Mouse (Mus musculus) kidney, embryonic 15.5 days (tissue): ENCODE results near the gene Rnft2. TPM values are rescaled to one million over a fixed set of nuclear protein-coding genes. Genes with fewer than 3 reads are reported as not detected.

Source experiments
- ATAC-seq: fragments of 200-750 bp; cut with Nextera tagmentation; replicated peaks from 2 replicates; pipeline ENCODE4 v1.8.0; 2017; ENCODE audit warnings: moderate TSS enrichment; ENCODE audit not compliant: low FRiP score
- H3K27ac ChIP-seq: fragments of 300-500 bp; sonication (generic); 2 replicates; pipeline ENCODE4 v1.5.1; 2015; ENCODE audit warnings: mild to moderate bottlenecking, inconsistent platforms
- H3K27me3 ChIP-seq: fragments of 300-500 bp; sonication (generic); 2 replicates; pipeline ENCODE4 v1.6.1; 2015; ENCODE audit warnings: inconsistent platforms
- H3K36me3 ChIP-seq: fragments of 300-500 bp; sonication (generic); 2 replicates; pipeline ENCODE4 v1.6.1; 2015; ENCODE audit warnings: inconsistent platforms
- H3K4me1 ChIP-seq: fragments of 300-500 bp; sonication (generic); 2 replicates; pipeline ENCODE4 v1.6.1; 2015; ENCODE audit warnings: inconsistent platforms
- H3K4me2 ChIP-seq: fragments of 300-500 bp; sonication (generic); 2 replicates; pipeline ENCODE4 v1.6.1; 2015; ENCODE audit warnings: moderate library complexity, mild to moderate bottlenecking, inconsistent platforms
- H3K4me3 ChIP-seq: fragments of 300-500 bp; sonication (generic); replicated peaks from 2 replicates; pipeline ENCODE4 v1.5.1; 2015; ENCODE audit warnings: mild to moderate bottlenecking, inconsistent platforms
- H3K9ac ChIP-seq: fragments of 300-500 bp; sonication (generic); 2 replicates; pipeline ENCODE4 v1.6.1; 2015; ENCODE audit warnings: mild to moderate bottlenecking, inconsistent platforms
- H3K9me3 ChIP-seq: fragments of 300-500 bp; sonication (generic); replicated peaks from 2 replicates; pipeline ENCODE4 v1.6.1; 2016; ENCODE audit warnings: inconsistent platforms
- WGBS: fragments of 180-500 bp; shearing (Covaris S2); methylation state at CpG from one replicate; pipeline ENCODE4 v1.1.7; 2015; ENCODE audit warnings: mixed read lengths; 5-methylcytosine and 5-hydroxymethylcytosine counted together
- polyA plus RNA-seq: library from polyadenylated mRNA; unstranded; fragments of >200 nt; fragmentation: Nextera tagmentation; extraction: Ambion mirVana; gene quantifications from 2 replicates; pipeline ENCODE4 v1.2.1, GENCODE M21; 2015

Rnft2 gene
- polyA plus RNA-seq, 1 experiment from 2014 or later: 3.5 TPM

DNA sequence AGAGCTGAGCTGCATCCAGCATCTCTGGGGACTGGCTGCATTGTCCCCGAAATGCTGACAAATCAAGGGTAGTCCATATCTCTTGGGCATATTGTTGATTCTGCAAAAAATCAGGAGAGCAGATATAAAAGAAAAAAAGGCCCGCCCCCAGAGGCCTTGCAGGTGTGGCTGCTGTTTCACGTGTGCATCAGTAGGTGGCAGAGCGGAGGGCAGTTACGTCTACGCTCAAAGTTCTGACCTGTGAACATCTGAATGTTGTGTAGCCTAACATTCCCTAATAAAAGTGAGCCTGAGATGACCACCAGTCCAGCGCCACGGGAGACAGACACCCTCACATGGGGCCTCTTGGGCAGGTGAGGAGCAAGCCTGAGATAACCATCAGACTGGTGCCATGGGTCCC, 21.4 kb upstream of the Rnft2 start:
- Histone ChIP-seq H3K4me2 (no peak overlapping the region), H3K4me3 (no peak overlapping the region), H3K9me3 (no peaks in the 10 kb centered on the region), H3K27ac (no peak overlapping the region), H3K9ac (no peak overlapping the region), H3K27me3 (peaks cover 34% of the 10 kb centered on the region), H3K36me3 (peaks cover 18% of the 10 kb centered on the region), H3K4me1 (peaks cover 18% of the 10 kb centered on the region)
- no peak for ATAC-seq
- WGBS: 40% methylated on average over 8 of the region's 8 CpGs

- Histone ChIP-seq H3K4me2 (no peak overlapping the region), H3K4me1 (peaks cover 10% of the 10 kb centered on the region), H3K9ac (no peak overlapping the region), H3K4me3 (no peak overlapping the region), H3K27ac (no peak overlapping the region), H3K36me3 (peaks cover 28% of the 10 kb centered on the region), H3K9me3 (no peaks in the 10 kb centered on the region), H3K27me3 (peaks cover 25% of the 10 kb centered on the region)
- WGBS: 86% methylated on average over 5 of the region's 5 CpGs
- ATAC-seq: no peak
These were observed 20.4 kb upstream of the Rnft2 start for GRCm38 (mm10) chr5:118265366-118265765.

DNA sequence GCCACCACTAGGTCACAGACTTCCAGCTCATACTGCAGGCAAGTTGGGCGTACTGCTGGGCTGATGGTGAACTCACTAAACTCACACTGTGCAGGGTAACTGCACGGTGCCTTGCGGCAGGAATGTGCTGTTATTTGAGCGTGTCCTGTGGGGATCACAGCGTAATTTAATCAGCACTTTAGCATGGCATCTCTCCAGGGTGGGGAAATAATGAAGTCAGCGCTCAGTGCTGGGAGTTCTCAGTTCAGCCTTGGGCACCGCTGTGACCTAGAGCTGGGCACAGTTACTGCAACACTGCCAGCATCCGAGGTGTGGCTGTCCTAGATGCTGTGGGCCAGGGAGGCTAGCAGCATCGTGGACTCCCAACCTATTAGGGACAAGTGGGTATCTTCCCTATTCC, 19.4 kb upstream of the Rnft2 start:
- peaks cover 7% of the 10 kb centered on the region for H3K4me1 ChIP-seq
- 68% methylated on average over 9 of the region's 9 CpGs for WGBS
- ATAC-seq: no peak
- no peak overlapping the region for H3K27ac ChIP-seq
- no peak overlapping the region for H3K9ac ChIP-seq
- peaks cover 38% of the 10 kb centered on the region for H3K36me3 ChIP-seq
- H3K4me2 ChIP-seq: no peak overlapping the region
- H3K4me3 ChIP-seq: no peak overlapping the region
- H3K9me3 ChIP-seq: no peaks in the 10 kb centered on the region
- H3K27me3 ChIP-seq: peaks cover 16% of the 10 kb centered on the region

- H3K36me3 ChIP-seq: peaks cover 53% of the 10 kb centered on the region
- H3K4me3 ChIP-seq: no peak overlapping the region
- WGBS: 87% methylated on average over 8 of the region's 8 CpGs
- ATAC-seq: no peak
- H3K9ac ChIP-seq: no peak overlapping the region
- no peaks in the 10 kb centered on the region for H3K4me1 ChIP-seq
- H3K27ac ChIP-seq: no peak overlapping the region
- no peaks in the 10 kb centered on the region for H3K9me3 ChIP-seq
- H3K27me3 ChIP-seq: peaks cover 6% of the 10 kb centered on the region; the same call in 1 of the 2 replicates
- H3K4me2 ChIP-seq: no peak overlapping the region
These were observed 17.5 kb upstream of the Rnft2 start for GRCm38 (mm10) chr5:118262418-118262817.

GRCm38 (mm10) chr5:118261181-118261580, 16.3 kb upstream of the Rnft2 start:
- Histone ChIP-seq H3K27ac (no peak overlapping the region), H3K27me3 (no peaks in the 10 kb centered on the region), H3K9me3 (no peaks in the 10 kb centered on the region), H3K9ac (no peak overlapping the region), H3K4me1 (no peaks in the 10 kb centered on the region), H3K4me3 (no peak overlapping the region), H3K4me2 (no peak overlapping the region), H3K36me3 (peaks cover 65% of the 10 kb centered on the region)
- ATAC-seq: no peak
- WGBS: 89% methylated on average over 9 of the region's 9 CpGs

GRCm38 (mm10) chr5:118260642-118261041, 15.7 kb upstream of the Rnft2 start:
- no peak overlapping the region for H3K4me2 ChIP-seq
- ATAC-seq: no peak
- no peaks in the 10 kb centered on the region for H3K9me3 ChIP-seq
- 92% methylated on average over 11 of the region's 11 CpGs for WGBS
- no peak overlapping the region for H3K9ac ChIP-seq
- no peaks in the 10 kb centered on the region for H3K27me3 ChIP-seq
- H3K27ac ChIP-seq: no peak overlapping the region
- no peak overlapping the region for H3K4me3 ChIP-seq
- H3K36me3 ChIP-seq: peaks cover 66% of the 10 kb centered on the region
- no peaks in the 10 kb centered on the region for H3K4me1 ChIP-seq

DNA sequence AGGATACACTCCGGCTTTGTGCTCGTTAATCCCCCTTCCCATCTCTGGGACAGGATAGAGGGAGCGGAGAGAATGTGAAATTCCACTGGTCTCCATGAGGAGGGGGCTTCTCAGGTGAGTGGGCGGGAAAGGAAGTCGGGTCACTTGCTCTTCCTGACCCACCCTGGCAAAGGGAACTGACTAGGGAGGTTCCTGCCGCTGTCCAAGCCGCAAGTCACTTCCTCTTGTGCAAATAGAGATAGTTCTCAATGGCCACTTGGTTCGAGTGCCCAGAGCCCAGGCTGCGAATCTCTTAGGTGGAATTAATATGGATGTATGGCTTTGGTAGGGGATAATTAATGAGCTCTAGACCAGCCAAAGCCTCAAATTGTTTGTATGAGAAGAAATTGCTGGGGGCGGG, 15.1 kb upstream of the Rnft2 start:
- Histone ChIP-seq H3K36me3 (peaks cover 66% of the 10 kb centered on the region), H3K9me3 (no peaks in the 10 kb centered on the region), H3K4me1 (no peaks in the 10 kb centered on the region), H3K27me3 (no peaks in the 10 kb centered on the region), H3K27ac (no peak overlapping the region), H3K4me3 (no peak overlapping the region), H3K9ac (no peak overlapping the region), H3K4me2 (no peak overlapping the region)
- ATAC-seq: no peak
- WGBS: 83% methylated on average over 10 of the region's 10 CpGs

DNA sequence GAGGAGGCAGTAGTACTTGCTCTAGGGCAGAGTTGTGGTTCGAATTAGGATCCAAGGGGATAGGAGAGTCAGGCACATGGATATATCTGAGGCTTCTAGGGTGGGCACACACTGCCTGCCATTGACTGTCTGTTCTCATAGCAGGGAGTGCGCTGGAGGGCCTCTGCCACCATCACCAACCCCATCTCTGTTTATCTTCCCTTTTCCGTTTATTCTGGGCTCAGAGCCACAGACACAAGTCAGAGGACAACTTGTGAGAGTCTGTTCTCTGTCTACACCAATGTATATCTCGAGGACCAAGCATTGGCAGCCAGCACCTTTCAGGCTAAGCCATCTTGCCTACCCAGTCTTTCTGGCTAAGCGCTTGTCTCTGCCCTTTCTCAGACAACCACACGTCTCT, 14.7 kb upstream of the Rnft2 start:
- Histone ChIP-seq H3K9ac (no peak overlapping the region), H3K27ac (no peak overlapping the region), H3K4me2 (no peak overlapping the region), H3K4me1 (no peaks in the 10 kb centered on the region), H3K27me3 (no peaks in the 10 kb centered on the region), H3K36me3 (peaks cover 66% of the 10 kb centered on the region), H3K9me3 (no peaks in the 10 kb centered on the region), H3K4me3 (no peak overlapping the region)
- ATAC-seq: no peak
- WGBS: 86% methylated on average over 6 of the region's 6 CpGs

DNA sequence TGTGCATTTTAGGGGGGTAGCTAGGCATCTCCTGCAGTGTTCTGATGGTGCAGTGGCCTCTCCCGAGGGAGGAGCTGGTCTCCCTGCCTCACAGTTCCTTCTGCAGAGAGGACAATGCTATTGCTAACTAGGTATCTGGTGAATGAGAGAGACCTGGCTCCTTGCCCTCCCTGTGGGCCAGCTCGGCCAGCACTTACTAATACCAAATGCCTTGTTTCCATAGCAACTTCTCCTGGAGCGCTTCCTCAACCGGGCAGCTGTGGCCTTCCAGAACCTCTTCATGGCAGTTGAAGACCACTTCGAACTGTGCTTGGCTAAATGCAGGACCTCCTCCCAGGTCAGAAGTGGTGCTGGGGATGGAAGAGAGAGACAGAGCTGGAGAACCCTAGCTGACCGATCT, 14.2 kb upstream of the Rnft2 start:
- no peaks in the 10 kb centered on the region for H3K4me1 ChIP-seq
- H3K4me2 ChIP-seq: no peak overlapping the region
- H3K9me3 ChIP-seq: no peaks in the 10 kb centered on the region
- H3K27me3 ChIP-seq: no peaks in the 10 kb centered on the region
- H3K27ac ChIP-seq: no peak overlapping the region
- WGBS: 74% methylated on average over 6 of the region's 6 CpGs
- ATAC-seq: no peak
- no peak overlapping the region for H3K9ac ChIP-seq
- no peak overlapping the region for H3K4me3 ChIP-seq
- peaks cover 66% of the 10 kb centered on the region for H3K36me3 ChIP-seq

- H3K9ac ChIP-seq: no peak overlapping the region
- H3K4me2 ChIP-seq: no peak overlapping the region
- peaks cover 54% of the 10 kb centered on the region for H3K36me3 ChIP-seq
- 94% methylated on average over 4 of the region's 4 CpGs for WGBS
- no peak for ATAC-seq
- H3K27me3 ChIP-seq: no peaks in the 10 kb centered on the region
- no peak overlapping the region for H3K4me3 ChIP-seq
- no peak overlapping the region for H3K27ac ChIP-seq
- no peaks in the 10 kb centered on the region for H3K9me3 ChIP-seq
- no peaks in the 10 kb centered on the region for H3K4me1 ChIP-seq
These were observed 12.1 kb upstream of the Rnft2 start for GRCm38 (mm10) chr5:118256981-118257380.

DNA sequence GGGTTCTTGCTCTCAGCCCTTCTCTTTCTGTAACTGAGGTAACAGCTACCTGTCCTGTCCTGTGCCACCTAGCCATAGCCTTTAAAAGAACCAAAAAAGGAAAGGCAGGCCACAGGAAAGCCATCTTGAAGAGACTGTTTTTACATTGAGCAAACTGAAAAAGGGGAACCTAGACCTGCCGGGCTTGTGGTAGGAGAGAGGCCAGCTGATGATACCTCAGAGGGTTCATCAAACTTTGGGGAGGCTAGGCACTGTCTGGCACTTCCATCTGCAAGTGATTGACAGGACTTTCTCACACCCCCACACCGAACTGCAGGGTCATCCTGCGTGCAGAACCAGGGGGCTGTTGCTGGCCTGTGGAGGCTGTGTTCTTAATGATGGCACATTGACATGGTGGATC, 8.6 kb upstream of the Rnft2 start:
- H3K9me3 ChIP-seq: no peaks in the 10 kb centered on the region
- 86% methylated on average over 3 of the region's 3 CpGs for WGBS
- peaks cover 36% of the 10 kb centered on the region for H3K36me3 ChIP-seq
- H3K4me2 ChIP-seq: no peak overlapping the region
- no peak overlapping the region for H3K27ac ChIP-seq
- H3K27me3 ChIP-seq: no peaks in the 10 kb centered on the region
- H3K4me3 ChIP-seq: no peak overlapping the region
- ATAC-seq: no peak
- H3K4me1 ChIP-seq: no peaks in the 10 kb centered on the region
- no peak overlapping the region for H3K9ac ChIP-seq

DNA sequence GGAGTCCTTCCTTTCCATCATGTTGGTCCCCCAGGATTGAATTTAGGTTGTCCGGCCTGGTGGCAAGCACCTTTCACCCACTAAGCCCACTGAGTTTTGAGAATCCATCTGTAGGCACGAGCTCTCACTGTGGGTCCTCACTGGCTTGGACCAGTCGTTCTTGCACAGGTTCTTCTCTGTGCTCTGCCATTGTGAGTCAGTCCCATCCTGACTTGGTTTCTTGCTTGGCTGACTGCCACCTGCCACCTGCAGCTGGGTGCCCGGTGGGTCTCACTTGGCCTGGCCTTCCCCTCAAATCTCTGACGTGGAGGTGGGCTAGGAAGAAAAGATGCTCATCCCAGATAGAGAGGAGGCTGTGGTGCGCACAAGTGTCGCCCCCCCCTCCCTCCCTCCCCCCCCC, 6.1 kb upstream of the Rnft2 start:
- Histone ChIP-seq H3K4me3 (no peak overlapping the region), H3K4me2 (no peak overlapping the region), H3K9ac (no peak overlapping the region), H3K4me1 (peaks cover 9% of the 10 kb centered on the region), H3K27me3 (no peaks in the 10 kb centered on the region), H3K27ac (no peak overlapping the region), H3K9me3 (no peaks in the 10 kb centered on the region), H3K36me3 (peaks cover 27% of the 10 kb centered on the region)
- no peak for ATAC-seq
- 78% methylated on average over 5 of the region's 7 CpGs for WGBS

GRCm38 (mm10) chr5:118247378-118247777, 2.5 kb upstream of the Rnft2 start:
- WGBS: 86% methylated on average over 8 of the region's 8 CpGs
- Histone ChIP-seq H3K27me3 (no peaks in the 10 kb centered on the region), H3K4me2 (no peak overlapping the region), H3K36me3 (peaks cover 29% of the 10 kb centered on the region), H3K9me3 (no peaks in the 10 kb centered on the region), H3K4me1 (peaks cover 18% of the 10 kb centered on the region), H3K27ac (no peak overlapping the region), H3K4me3 (no peak overlapping the region), H3K9ac (no peak overlapping the region)
- ATAC-seq: no peak
